Mouse (Mus musculus): Measurements from ENCODE around the gene Hoxb9.

DNA sequence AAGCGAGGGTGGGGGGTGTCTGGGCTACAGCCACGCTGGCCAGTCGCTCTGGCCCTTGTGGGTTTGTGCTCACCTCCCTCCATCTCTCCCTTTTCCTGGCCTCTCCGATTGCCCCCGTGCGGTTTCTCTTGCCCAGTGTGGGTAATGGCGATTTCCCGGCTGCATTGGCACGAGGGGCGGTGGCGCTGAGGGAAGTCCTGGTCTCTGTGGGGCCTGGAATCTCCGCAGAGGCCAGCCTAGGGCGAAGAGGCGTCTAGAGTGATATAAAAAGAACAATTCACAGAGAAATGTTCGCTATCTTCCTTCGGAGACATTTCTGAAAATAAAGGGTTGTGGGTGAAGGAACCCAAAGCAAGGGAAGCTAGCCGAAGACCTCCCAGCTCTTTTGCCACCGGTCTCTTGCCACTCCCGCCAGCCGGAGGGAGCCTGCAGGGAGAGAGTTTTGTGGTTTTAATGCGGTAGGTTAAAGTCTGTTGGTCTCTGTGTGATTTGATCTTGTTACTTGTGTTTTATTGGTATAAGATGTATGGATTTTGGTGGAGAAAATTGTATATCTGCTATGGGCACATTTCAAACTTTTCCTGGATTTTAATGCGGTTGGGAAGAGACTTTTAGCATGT is 22.2 kb downstream of the Hoxb9 start:
- TF ChIP-seq POLR2A (IDR thresholded peaks at IDR 0.05; ENCODE audit: low read depth, low read length) (no peak), CTCF (IDR thresholded peaks at IDR 0.05; ENCODE audit: extremely low read depth, insufficient read depth, insufficient read length, insufficient replicate concordance) (no peak)

Measured in spleen, adult 2 months (tissue).